Mouse (Mus musculus) kidney, adult 2 months (tissue): ENCODE results near the gene E130114P18Rik. TPM values are rescaled to one million over a fixed set of nuclear protein-coding genes. Genes with fewer than 3 reads are reported as not detected.

ENCODE experiments used
- DNase-seq: peaks from one replicate; pipeline ENCODE4 v3.0.0; 2021
- H3K27ac ChIP-seq: fragments of 200-500 bp; 2 replicates; pipeline ENCODE4 v1.5.1; 2012; ENCODE audit warnings: low read depth, low read length, control low read depth, inconsistent platforms; ENCODE audit not compliant: insufficient read depth
- H3K27me3 ChIP-seq: fragments of 200-500 bp; replicated peaks from 2 replicates; pipeline ENCODE4 v1.6.1; 2012; ENCODE audit warnings: mild to moderate bottlenecking, moderate library complexity, low read length, inconsistent platforms; ENCODE audit not compliant: control insufficient read depth, insufficient read depth
- H3K36me3 ChIP-seq: fragments of 200-500 bp; 2 replicates; pipeline ENCODE4 v1.6.1; 2012; ENCODE audit warnings: mild to moderate bottlenecking, moderate library complexity, low read length, inconsistent platforms; ENCODE audit not compliant: control insufficient read depth, insufficient read depth
- H3K4me1 ChIP-seq: fragments of 200-500 bp; 2 replicates; pipeline ENCODE4 v1.6.1; 2011; ENCODE audit warnings: low read length; ENCODE audit not compliant: control insufficient read depth, insufficient read depth
- H3K4me3 ChIP-seq: fragments of 200-500 bp; 2 replicates; pipeline ENCODE4 v1.5.1; 2011; ENCODE audit warnings: mild to moderate bottlenecking, low read depth, low read length, control low read depth; ENCODE audit not compliant: insufficient read depth
- CTCF ChIP-seq: fragments of 200-500 bp; conservative IDR thresholded peaks from 2 replicates; pipeline ENCODE4 v1.5.1; 2011; ENCODE audit warnings: low read depth, mild to moderate bottlenecking, control low read depth, low read length, moderate library complexity, mixed read lengths; ENCODE audit not compliant: insufficient read depth, insufficient read length
- POLR2A ChIP-seq: fragments of 200-500 bp; IDR thresholded peaks from one replicate; pipeline ENCODE4 v1.6.1; 2011; ENCODE audit warnings: low read depth, low read length, control low read depth
- WGBS: fragments of 180-500 bp; shearing (Covaris S2); methylation state at CpG from one replicate; pipeline ENCODE4 v1.1.7; 2018; 5-methylcytosine and 5-hydroxymethylcytosine counted together
- polyA plus RNA-seq: library from polyadenylated mRNA; depleted of rRNA; stranded (reverse); fragments of >200 nt; gene quantifications from 2 replicates; pipeline ENCODE4 v1.2.3, GENCODE M21; 2012

E130114P18Rik gene
- polyA plus RNA-seq, 1 experiment = 0.45 TPM

DNA sequence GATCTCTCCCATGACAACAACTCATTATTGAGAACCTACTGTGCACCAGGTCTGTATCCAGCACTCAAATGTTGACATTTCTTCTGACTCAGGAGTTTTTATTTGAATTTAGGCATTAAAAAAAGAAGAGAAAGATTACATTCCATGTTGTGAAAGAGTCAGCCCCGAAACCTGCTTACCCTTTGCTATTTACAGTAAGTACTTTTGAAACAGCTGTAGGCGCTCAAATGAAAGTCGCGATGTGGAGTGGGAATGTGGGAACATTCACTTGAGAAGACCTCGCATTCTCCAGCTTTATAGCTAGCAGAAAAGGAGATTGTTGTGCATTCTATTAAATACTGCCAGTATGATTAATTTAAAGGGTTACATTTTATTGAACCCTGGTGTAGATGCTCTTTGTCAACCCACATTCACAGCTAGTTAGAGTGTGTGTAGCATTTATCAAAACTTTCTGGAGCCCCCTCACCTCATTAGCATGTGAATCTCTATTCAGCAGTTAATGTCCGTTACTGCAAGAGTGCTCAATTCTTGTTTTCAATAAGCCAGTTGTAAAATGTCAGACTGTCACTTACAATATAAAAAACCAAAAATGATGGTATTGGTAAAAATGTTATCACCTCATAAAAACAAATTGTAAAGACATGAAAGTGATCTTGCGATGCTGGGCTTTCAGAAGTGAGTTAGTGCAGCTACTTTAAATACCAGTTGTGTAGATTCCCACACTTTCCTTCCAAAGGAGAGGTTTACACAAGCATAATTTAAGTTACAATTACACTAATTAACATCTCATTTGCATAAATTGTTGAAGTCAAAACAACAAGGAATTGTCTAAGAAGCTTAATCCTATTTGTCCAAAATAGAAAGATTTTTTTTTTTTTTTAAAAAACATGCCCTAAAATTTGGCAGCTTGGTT, 28.3 kb upstream of the E130114P18Rik start:
- no peak overlapping the region for H3K27ac ChIP-seq
- no peak overlapping the region for H3K4me3 ChIP-seq
- H3K36me3 ChIP-seq = no peaks in the 10 kb centered on the region
- TF ChIP-seq POLR2A (no peak), CTCF (no peak)
- H3K27me3 ChIP-seq = no peaks in the 10 kb centered on the region
- WGBS = 80% methylated on average over 7 of the region's 7 CpGs
- peaks cover 7% of the 10 kb centered on the region for H3K4me1 ChIP-seq
- no peak for DNase-seq

DNA sequence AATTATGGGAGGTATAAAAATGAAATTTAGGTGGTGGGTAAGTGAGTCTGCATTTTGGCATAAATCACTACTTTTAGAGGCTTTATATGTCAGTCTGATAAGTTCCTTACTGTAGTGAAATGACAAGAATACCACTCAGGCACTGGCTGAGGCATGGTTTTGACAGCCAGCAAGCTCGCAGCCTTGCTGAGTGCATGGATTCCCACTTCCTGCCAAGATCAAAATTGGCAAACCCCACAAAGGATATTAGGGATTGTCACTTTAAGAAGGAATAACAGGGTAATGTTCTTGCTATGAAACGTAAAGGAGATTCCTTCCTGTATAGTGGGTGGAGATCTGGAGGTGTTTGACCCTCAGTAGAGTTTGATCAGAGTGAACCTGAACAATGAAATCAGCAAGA, 27.4 kb upstream of the E130114P18Rik start:
- WGBS = 60% methylated on average over 2 of the region's 2 CpGs
- Histone ChIP-seq H3K36me3 (no peaks in the 10 kb centered on the region), H3K4me3 (no peak overlapping the region), H3K4me1 (peaks cover 7% of the 10 kb centered on the region), H3K27ac (no peak overlapping the region), H3K27me3 (no peaks in the 10 kb centered on the region)
- TF ChIP-seq POLR2A (no peak), CTCF (no peak)
- no peak for DNase-seq

DNA sequence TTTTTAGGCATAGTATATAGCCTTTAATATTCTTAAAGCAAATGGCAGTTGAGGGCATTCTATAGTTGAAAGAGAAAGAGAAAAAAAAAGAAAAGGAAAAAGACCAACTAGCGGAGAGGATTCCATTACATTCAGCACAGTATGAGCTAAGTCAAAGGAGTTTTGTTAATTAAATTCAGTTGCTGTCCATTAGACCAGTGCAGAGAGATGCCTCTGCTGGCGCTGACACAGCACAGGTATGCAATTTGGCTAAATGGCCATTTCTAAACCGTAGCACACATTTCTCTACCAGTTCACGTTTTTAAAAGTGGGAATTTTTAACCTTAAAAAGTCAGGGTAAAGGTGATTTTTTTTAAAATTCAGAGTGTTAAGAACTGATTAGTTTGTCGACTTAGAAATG, 26.8 kb upstream of the E130114P18Rik start:
- WGBS = 73% methylated on average over 5 of the region's 5 CpGs

DNA sequence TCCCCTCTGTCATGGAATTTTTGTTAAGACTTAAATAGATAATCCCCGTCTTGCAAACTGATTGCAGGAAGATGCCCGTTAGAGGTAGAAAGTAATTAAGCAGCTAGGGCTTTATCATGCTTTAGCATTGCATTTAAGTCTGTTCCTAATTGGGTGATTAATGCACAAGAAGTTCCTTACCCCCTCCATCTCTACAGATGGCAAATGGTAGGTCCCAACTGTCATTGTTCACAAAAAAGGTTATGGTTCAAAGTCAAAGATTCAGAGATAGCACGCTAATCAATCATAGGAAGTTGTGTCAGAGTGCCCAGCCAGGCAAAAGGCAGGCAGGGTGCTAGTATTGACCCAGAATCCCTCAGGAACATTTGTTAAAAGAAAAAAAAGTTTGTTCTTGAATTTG, 25.9 kb upstream of the E130114P18Rik start:
- Histone ChIP-seq H3K4me3 (no peak overlapping the region), H3K4me1 (no peaks in the 10 kb centered on the region), H3K36me3 (no peaks in the 10 kb centered on the region), H3K27me3 (no peaks in the 10 kb centered on the region), H3K27ac (no peak overlapping the region)
- WGBS = 88% methylated on average over 3 of the region's 3 CpGs
- DNase-seq = no peak
- TF ChIP-seq CTCF = no peak
- TF ChIP-seq POLR2A = no peak

More for the DNA sequence above, 26.8 kb upstream of the E130114P18Rik start:
- H3K27me3 ChIP-seq = no peaks in the 10 kb centered on the region
- no peak overlapping the region for H3K27ac ChIP-seq
- no peak overlapping the region for H3K4me3 ChIP-seq
- peaks cover 4% of the 10 kb centered on the region for H3K4me1 ChIP-seq
- DNase-seq = no peak
- TF ChIP-seq CTCF = no peak
- no peak for TF ChIP-seq POLR2A
- H3K36me3 ChIP-seq = no peaks in the 10 kb centered on the region

DNA sequence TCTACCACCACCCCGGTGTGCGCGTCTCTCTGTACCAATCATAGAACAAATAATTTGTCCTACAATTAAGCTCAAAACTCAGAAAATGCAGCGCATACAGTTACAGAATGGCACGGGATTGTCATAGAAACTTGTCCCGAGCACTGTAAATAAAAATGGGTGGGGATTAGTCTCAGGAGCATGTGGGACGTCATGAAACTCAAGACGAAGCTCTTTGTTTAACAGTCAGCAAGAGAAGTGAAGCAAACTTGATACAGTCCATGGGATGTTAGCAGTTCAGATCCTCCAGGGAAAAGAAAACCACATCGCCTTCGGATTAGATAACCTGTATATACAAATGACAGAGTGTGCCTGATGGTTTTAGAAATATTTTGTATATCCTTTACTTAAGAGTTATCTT, 18.6 kb upstream of the E130114P18Rik start:
- Histone ChIP-seq H3K4me1 (no peaks in the 10 kb centered on the region; the same call in 1 of the 2 replicates), H3K36me3 (no peaks in the 10 kb centered on the region; the same call in 1 of the 2 replicates), H3K4me3 (no peak overlapping the region), H3K27me3 (no peaks in the 10 kb centered on the region), H3K27ac (no peak overlapping the region)
- WGBS = 71% methylated on average over 10 of the region's 10 CpGs
- no peak for TF ChIP-seq CTCF
- DNase-seq = no peak

DNA sequence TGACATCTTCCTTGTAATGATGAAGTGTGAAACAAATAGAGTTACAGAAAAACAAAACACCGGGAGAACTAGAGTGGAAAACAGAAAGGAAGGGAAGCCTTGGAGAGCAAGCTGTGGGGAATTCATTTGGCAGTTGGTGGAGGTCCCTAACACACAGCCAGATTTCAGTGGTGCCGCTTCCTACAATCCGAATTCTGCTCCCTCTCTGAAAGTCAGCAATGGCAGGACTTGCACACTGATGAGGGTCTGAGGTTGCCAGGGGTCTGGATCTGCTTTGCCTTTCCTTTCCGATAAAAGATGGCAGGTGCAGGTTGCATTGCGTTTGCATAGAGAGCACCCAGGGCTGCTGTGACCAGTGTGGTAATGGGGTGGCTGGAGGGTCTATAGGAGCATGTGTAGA, 18.1 kb upstream of the E130114P18Rik start:
- no peak for TF ChIP-seq POLR2A
- H3K4me1 ChIP-seq = no peaks in the 10 kb centered on the region; the same call in 1 of the 2 replicates
- no peak overlapping the region for H3K27ac ChIP-seq
- no peaks in the 10 kb centered on the region; the same call in 1 of the 2 replicates for H3K36me3 ChIP-seq
- no peak for DNase-seq
- H3K27me3 ChIP-seq = no peaks in the 10 kb centered on the region
- no peak overlapping the region for H3K4me3 ChIP-seq
- 84% methylated on average over 5 of the region's 5 CpGs for WGBS

DNA sequence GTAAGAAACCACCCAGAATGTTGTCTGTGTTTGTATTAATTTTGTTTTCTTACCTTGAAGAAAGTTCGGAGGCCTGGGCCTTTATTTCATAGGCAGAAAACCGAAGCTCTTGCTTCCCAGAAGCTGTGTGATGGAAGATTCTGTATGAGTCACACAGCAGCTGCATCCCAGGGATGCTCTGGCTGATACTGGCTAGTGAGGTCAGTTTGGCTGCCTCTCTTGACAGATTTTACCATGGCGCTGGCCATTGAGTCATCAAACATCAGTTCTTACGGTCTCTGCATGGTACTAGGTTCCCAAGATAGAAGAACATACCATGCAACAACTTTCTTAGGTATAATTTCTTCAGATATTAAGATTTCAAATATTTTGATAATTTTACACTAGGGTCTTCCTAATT, 17.0 kb upstream of the E130114P18Rik start:
- 87% methylated on average over 4 of the region's 4 CpGs for WGBS
- Histone ChIP-seq H3K27me3 (no peaks in the 10 kb centered on the region), H3K4me3 (no peak overlapping the region), H3K27ac (no peak overlapping the region), H3K4me1 (no peaks in the 10 kb centered on the region; the same call in 1 of the 2 replicates), H3K36me3 (no peaks in the 10 kb centered on the region; the same call in 1 of the 2 replicates)
- no peak for DNase-seq
- TF ChIP-seq CTCF (no peak), POLR2A (no peak)
